In genomic region chr9:46208401-46208974, GRCm38 (mm10) we compare ENCODE assay signal across 22 mouse cellular contexts. TPM values are rescaled to one million over a fixed set of nuclear protein-coding genes. Genes with fewer than 3 reads are reported as not detected.
DNase-seq lines count a peak whose midpoint lies in the region.
"Had no signal": no experiment of that assay in that cellular context is flagged by ENCODE, and none has a peak within 500 bp of the region (broad histone marks: within the 10 kb centered on the region; RNA-seq: fewer than 3 reads in every experiment).

No protein-coding gene starts in this region.

- H3K36me3 ChIP-seq in limb, embryonic 10.5 days, result peaks cover 92% of the 10 kb centered on the region

- 86% methylated on average over 13 of the region's 13 CpGs for WGBS in limb, embryonic 10.5 days

- H3K4me1 ChIP-seq in limb, embryonic 10.5 days, result peaks cover 25% of the 10 kb centered on the region
- H3K4me1 ChIP-seq: midbrain, embryonic 10.5 days; neural tube, embryonic 13.5 days had no signal

- DNase-seq in ovary, adult 18-20 months (ENCODE audit: low spot score), result peak; percentile 60
- no peak for DNase-seq in ovary, postnatal 10 days (ENCODE audit: low spot score)
- peak; percentile 69 for DNase-seq in cerebellum, adult 9-11 months
- DNase-seq in limb, embryonic 10.5 days (ENCODE audit: low spot score), result peak; percentile 42
- DNase-seq in testis, postnatal 14 days (ENCODE audit: low spot score), result peak; percentile 43
- no peak for DNase-seq in gastrocnemius, postnatal 25 days
- no peak for DNase-seq in thymus, postnatal 4 days
- DNase-seq: gastrocnemius, adult 2 months; heart, adult 18-20 months; kidney, adult 2 months; kidney, postnatal 14 days; lung, adult 2 months; lung, postnatal 36 days; right cerebral cortex, adult 18-20 months had no signal

- H3K9me3 ChIP-seq in limb, embryonic 10.5 days (replicated peaks), result no peaks in the 10 kb centered on the region
- H3K9me3 ChIP-seq: G1E; midbrain, embryonic 10.5 days; neural tube, embryonic 13.5 days had no signal

- H3K4me3 ChIP-seq in limb, embryonic 10.5 days, result no peak overlapping the region
- H3K4me3 ChIP-seq: gastrocnemius, adult 2 months; midbrain, embryonic 10.5 days; neural tube, embryonic 13.5 days had no signal

- peak overlapping the region; percentile 66 for H3K27ac ChIP-seq in limb, embryonic 10.5 days
- H3K27ac ChIP-seq: gastrocnemius, adult 2 months; midbrain, embryonic 10.5 days; neural tube, embryonic 13.5 days had no signal

- H3K27me3 ChIP-seq in limb, embryonic 10.5 days (ENCODE audit: low read depth, poor library complexity, severe bottlenecking), result no peaks in the 10 kb centered on the region
- H3K27me3 ChIP-seq: neural tube, embryonic 13.5 days had no signal

RNA-seq across cellular contexts. Expression of gene Apoa1, which starts 19.9 kb away (rescaled TPM):
- polyA plus RNA-seq in limb, embryonic 10.5 days (2016; fragmentation: Nextera tagmentation; extraction: Ambion mirVana), result 1.3 and 1.7 TPM in 2 replicates
- total RNA-seq in gastrocnemius, postnatal 25 days (2021), result not detected
- total RNA-seq: G1E; gastrocnemius, adult 2 months; heart, adult 18-20 months; hematopoietic stem cell, adult 5-6 weeks had no signal

RNA-seq across cellular contexts. Expression of gene Apoc3, which starts 26.9 kb away (rescaled TPM):
- not detected in 2 replicates for polyA plus RNA-seq in limb, embryonic 10.5 days (2016; fragmentation: Nextera tagmentation; extraction: Ambion mirVana)
- 1 to 10 TPM in 1 of 2 experiments, not detected in 1; 1.4 TPM for total RNA-seq in gastrocnemius, postnatal 25 days (2021)
- total RNA-seq: gastrocnemius, adult 2 months; hematopoietic stem cell, adult 5-6 weeks had no signal
- polyA plus RNA-seq: forebrain, embryonic 16.5 days; G1E; heart, embryonic 14.5 days; midbrain, embryonic 10.5 days; neural tube, embryonic 13.5 days had no signal

RNA-seq across cellular contexts. Expression of gene Apoa4, which starts 32.0 kb away (rescaled TPM):
- 0.13 TPM in 1 of 2 replicates, not detected in the other for polyA plus RNA-seq in limb, embryonic 10.5 days (2016; fragmentation: Nextera tagmentation; extraction: Ambion mirVana)
- not detected for total RNA-seq in gastrocnemius, postnatal 25 days (2021)
- total RNA-seq: G1E; gastrocnemius, adult 2 months; heart, adult 18-20 months; hematopoietic stem cell, adult 5-6 weeks; layer of hippocampus, adult 8-10 months; left cerebral cortex, adult 8-10 months had no signal
- polyA plus RNA-seq: forebrain, embryonic 16.5 days; G1E; heart, embryonic 14.5 days; midbrain, embryonic 10.5 days had no signal

RNA-seq across cellular contexts. Expression of gene Apoa5, which starts 59.9 kb away (rescaled TPM):
- 0.20 TPM in 1 of 2 replicates, not detected in the other for polyA plus RNA-seq in limb, embryonic 10.5 days (2016; fragmentation: Nextera tagmentation; extraction: Ambion mirVana)
- not detected for total RNA-seq in gastrocnemius, postnatal 25 days (2021)
- total RNA-seq: gastrocnemius, adult 2 months; heart, adult 18-20 months; hematopoietic stem cell, adult 5-6 weeks; layer of hippocampus, adult 8-10 months; left cerebral cortex, adult 8-10 months had no signal
- polyA plus RNA-seq: forebrain, embryonic 16.5 days; G1E; heart, embryonic 14.5 days; kidney, adult 2 months; midbrain, embryonic 10.5 days; neural tube, embryonic 13.5 days had no signal

Comparison
In these comparisons a context has a peak if more than half of its experiments do, and no peak if none do; other contexts are left out.
1. DNase-seq: peak in ovary, adult 18-20 months (single experiment), cerebellum, adult 9-11 months (single experiment), limb, embryonic 10.5 days (single experiment) and testis, postnatal 14 days (single experiment); none in ovary, postnatal 10 days (single experiment), gastrocnemius, postnatal 25 days (single experiment) and thymus, postnatal 4 days (single experiment).